Mouse (Mus musculus) thymus, postnatal 25 days (tissue): ENCODE results near the gene Zfp763.
"Not testable (repeated sequence)": the region's sequence is repeated elsewhere in the genome, so short reads cannot be mapped to it uniquely, and the experiment has no call there.

Experiments
- DNase-seq: peaks from one replicate; pipeline ENCODE4 v3.0.0; 2022

Zfp763 gene

DNA sequence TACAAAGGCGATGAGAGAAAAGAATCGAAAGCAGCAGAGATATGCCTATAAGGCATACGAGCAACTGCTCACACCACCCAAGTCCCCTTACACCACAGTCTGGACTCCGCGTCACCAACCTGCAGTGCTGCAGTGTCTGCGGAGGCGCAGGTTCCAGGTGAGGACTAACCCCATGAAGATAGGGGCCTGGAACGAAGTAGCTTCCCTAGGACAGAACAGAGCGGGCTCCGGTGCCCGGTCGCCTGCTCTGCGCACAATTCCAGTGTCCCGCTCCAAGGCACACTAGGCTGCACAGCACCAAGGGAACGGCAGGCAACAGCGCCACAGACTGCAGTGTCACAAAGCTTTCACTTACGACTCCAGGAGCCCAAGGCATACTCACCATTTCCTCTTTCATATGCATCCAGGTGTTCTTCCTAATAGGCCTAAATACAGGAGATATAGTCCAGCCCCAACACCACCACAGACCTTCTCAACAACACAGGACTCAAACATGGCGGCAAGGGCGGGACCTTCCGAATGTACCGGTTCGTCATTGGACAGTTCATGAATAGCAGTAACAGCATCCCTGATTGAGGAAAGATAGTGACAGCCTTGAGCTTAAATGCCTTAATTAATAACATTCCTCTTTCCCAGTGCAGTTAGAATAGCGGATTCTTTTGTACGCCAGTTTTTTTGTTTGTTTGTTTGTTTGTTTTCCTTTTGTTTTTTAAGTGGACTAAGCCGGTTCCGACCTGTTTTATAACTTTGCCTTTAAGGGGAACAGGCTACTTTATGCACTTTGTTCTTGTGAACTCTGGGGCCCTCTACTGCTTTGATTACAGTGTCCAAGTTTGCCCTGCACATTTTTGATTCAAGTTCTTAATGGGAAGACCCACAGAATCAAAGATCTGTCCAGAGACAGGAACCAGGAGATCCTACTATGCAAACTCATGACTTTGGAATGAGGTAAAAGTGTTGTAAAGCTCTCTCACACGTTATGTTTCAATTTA is at the start of gene Zfp763:
Gene Zfp763 (minus strand): TSS at position 503 of the 992 bp plus-strand sequence.
- peak; percentile 72 for DNase-seq

DNA sequence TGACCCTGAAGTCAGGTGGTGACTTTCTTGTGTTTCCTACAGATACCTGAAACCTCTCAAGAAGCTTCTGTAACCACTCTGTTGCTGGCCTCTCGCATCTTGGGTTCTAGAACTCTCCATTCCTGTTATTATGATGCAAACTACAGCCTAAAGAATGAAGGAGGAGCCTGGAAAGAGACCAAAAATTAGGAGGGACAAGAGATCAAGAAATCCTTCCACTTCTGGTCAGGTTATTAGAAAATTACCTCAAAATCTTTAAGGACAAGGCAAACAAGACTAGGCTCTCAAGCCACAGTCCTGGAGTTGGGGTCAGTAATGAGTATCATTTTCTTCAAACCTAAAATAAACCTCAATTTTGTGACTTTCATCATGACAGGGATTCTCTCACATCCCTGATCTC is 34.8 kb upstream of the Zfp763 start, which contains the start of gene 4921501E09Rik:
Gene 4921501E09Rik (minus strand): TSS at position 101 of the 400 bp plus-strand sequence.
- DNase-seq, result no peak

DNA sequence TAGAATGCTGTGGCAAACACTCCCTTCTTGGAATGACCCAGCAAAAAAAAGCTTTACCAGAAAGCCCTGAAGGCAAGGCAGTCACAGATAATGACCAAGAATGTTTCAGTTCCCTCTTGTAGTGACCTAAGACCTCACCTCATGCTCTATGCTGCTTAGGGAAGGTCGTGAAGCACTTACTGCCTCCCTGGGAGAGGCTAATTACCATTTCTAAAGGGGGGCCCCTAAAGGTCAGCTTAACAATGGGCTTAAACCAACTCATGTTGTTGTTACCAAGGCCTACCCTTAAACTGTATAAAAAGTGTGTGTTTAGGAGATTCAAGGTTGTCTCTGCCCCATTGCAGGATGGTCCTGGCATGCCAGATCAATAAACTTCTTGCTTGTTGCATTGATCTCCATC is 29.8 kb upstream of the Zfp763 start:
- no peak for DNase-seq

DNA sequence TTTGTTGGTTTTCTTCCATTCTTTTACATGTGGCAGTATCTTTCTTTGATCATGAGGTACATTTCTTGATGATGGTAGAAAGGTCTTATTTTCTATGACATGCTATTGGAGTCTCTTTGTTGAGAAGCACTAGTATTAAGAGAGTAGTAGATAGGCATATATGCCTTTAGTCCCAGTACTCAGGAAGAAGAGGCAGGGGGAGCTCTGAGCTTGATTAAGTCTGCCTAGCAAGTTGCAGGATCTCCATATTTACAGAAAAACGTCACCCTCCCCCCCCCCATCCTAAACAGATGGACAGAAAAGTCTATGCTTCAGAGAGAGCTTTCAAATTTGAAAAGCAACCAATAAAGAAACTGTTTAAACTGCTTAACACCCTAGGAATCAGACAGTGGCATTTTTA is 25.6 kb upstream of the Zfp763 start:
- peak; percentile 8 for DNase-seq

DNA sequence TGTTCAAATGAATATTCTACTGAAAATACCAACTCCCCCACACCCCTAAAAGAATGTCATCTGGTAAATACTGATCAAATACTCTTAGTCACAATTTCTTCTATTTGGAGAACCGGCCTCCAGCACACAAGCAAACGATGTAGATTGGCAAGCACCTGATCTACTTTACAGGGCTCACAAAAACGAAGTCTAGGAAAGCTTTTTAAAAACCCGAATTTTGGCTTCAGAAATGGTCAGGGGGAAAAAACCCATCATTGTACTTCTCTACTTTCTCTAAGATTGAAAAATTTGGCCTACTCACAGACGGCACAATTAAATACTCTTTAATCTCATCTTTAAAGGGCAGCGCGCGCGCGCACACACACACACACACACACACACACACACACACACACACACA is 826 bp downstream of the Zfp763 start:
- DNase-seq, result peak; percentile 8

DNA sequence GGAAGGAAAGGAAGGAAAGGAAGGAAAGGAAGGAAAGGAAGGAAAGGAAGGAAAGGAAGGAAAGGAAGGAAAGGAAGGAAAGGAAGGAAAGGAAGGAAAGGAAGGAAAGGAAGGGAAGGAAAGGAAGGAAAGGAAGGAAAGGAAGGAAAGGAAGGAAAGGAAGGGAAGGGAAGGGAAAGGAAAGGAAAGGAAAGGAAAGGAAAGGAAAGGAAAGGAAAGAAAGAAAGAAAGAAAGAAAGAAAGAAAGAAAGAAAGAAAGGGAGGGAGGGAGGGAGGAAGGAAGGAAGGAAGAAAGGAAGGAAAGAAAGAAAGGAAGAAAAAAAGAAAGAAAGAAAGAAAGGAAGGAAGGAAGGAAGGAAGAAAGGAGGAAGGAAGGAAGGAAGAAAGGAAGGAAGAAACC is 12.8 kb downstream of the Zfp763 start:
- DNase-seq, result not testable (repeated sequence)

DNA sequence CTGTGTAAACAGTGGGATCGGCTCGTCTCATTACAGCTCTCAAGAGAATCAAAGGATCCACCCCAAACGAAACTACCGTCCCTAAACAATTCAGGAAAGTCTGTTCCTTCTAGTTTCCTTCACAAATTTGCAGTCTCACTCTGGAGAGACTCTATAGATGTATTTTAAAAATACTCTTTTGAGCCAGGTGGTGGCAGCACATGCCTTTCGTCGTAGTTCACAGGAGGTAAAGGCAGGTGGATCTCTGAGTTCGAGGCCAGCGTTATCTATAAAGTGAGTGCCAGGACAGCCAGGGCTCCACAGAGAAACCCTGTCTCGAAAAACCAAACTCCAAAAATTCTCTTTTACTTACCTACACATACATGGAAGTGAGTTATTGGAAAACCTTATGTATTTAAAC is 24.9 kb downstream of the Zfp763 start:
- peak; percentile 26 for DNase-seq

DNA sequence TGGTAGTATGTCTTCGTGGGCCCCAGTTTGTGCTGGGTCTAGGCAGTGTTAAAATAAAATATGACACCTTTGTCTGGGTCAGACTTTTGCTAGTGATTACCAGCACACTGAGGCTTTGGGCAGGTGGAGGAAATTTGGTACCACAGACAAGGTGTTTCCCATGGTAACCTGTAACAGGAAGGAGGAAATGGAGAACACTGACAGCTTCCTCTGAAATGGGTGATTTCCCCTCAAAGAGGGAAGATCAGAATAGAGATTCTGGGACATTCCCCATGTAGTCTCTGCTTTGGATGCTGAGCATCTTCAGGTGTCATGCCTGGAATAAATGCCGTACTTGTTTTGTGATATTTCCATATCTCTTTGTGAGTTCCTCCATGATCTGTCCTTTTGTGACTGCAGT is 34.7 kb downstream of the Zfp763 start:
- DNase-seq, result no peak

DNA sequence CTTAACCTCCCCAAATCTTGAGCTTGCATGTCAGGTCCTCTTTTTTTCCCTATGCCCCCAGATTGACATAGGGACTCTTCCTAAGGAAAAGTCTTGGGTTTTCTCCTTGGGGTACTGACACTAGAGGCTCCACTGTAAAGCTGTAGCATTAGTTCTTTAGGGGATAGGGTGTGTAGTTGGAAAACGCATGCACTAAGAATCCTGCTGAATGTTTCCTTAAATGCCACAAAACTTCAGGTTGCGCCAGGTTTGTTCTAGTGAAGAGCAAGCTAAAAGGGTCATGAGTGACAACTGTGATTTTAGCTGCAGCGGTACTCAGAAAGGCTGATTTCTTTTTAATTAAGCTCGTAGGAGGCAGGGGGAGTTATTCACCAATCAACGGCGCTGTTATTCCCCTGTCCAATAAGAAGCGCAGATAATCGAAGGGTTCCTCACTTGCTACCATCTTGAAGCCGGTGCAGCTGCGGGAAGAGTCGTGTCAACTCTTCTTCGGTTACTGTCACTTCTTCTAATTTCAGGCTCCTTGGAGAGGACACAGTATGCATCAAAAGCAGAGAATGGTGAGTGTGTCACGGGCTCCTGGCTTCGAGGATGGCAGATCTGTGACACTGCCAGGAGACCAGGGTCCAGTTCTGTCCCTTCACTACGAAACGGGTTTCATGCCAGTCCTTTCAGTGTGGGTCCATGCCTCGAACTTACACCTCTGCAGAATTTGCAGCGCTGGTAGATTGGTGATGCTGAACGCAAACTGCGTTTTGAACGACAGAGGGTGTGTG is 40.3 kb downstream of the Zfp763 start, which contains the start of gene Zfp952:
Gene Zfp952 (plus strand): TSS at position 431 of the 776 bp plus-strand sequence.
- DNase-seq, result peak; percentile 83

DNA sequence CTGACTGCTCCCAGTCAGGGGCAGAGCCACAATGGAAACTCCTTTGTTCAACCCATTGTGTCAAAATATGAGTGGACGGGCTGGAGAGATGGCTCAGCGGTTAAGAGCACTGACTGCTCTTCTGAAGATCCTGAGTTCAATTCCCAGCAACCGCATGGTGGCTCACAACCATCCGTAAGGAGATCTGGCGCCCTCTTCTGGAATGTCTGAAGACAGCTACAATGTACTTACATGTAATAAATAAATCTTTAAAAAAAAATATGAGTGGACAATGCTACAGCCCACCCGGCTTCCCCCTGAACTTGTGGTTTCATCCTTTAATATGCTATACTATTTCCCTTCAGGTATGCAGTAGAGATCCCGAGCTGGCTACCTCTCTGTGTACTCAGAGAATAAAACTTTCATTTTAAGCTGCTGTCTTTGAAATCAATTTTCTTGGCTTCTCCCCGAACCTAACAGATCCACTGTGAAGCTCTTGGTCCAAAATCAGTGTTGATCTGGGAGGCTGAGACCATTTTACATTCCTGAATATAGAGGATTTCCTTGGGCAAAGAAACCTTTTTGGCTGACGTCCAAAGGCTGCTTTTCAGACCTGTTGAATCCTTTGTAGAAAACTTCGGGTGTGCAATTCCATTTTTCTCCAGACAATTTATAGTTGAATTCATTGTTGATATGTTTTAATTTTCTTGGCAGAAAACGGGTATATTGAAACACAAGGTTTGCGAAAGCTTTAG is 41.1 kb downstream of the Zfp763 start:
- peak; percentile 25 for DNase-seq

DNA sequence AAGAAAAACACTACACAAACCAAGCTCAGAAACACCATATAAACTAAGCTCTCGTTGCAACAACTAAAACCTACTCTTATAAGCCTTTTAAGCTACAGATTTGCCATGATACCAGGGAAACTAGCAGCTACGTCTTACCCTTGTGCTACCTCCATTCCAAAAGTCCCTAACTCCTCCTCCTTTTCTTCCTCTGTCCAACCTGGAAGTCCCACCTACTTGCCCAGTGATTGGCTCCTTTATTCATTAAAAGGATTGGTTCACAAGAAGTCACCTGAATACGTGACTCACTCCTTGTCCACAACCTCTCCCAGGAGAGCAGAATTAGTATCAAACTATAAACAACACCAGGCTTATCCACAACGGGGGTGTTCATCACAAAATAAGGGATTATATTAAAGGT is 46.9 kb downstream of the Zfp763 start:
- no peak for DNase-seq

DNA sequence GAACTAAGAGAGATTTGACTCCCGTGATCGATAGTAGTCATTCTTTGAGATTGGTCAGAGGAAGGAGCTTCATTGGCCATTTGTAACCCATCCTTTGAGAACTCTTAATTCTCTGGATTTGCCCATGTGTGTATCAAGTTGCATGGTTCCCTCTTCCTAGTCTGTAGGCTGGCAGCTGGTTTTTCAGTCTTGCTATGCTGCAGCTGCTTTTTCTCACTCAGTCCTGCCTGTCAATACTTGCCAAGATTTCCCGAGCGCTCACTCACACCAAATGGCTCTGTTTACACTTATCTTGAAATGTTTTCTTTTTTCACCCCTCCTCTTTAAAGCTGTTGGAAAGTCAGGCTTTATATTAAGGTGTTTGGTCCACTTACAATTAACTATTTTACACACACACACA is 51.8 kb downstream of the Zfp763 start:
- DNase-seq, result no peak
